Mouse (Mus musculus): ENCODE data around the gene Olfr523.

- TF ChIP-seq CTCF (IDR thresholded peaks at IDR 0.05; ENCODE audit: low read depth) = no peak
- no peak for TF ChIP-seq EP300 (optimal IDR thresholded peaks at IDR 0.05)
Observed at GRCm38 (mm10) chr7:140160363-140160762, 12.7 kb upstream of the Olfr523 start.
